Mouse (Mus musculus) lung, postnatal 0 days (tissue): ENCODE results near the gene Dph7.
A peak's percentile ranks its signal among the peaks of the same experiment; 100 is the strongest.

Experiments
- CTCF ChIP-seq: IDR thresholded peaks from 2 replicates; pipeline ENCODE4 v1.5.1; 2016; ENCODE audit warnings: antibody characterized with exemption, mild to moderate bottlenecking
- EP300 ChIP-seq: IDR thresholded peaks from 2 replicates; pipeline ENCODE4 v1.6.1; 2016; ENCODE audit warnings: antibody characterized with exemption, mild to moderate bottlenecking, control low read depth

DNA sequence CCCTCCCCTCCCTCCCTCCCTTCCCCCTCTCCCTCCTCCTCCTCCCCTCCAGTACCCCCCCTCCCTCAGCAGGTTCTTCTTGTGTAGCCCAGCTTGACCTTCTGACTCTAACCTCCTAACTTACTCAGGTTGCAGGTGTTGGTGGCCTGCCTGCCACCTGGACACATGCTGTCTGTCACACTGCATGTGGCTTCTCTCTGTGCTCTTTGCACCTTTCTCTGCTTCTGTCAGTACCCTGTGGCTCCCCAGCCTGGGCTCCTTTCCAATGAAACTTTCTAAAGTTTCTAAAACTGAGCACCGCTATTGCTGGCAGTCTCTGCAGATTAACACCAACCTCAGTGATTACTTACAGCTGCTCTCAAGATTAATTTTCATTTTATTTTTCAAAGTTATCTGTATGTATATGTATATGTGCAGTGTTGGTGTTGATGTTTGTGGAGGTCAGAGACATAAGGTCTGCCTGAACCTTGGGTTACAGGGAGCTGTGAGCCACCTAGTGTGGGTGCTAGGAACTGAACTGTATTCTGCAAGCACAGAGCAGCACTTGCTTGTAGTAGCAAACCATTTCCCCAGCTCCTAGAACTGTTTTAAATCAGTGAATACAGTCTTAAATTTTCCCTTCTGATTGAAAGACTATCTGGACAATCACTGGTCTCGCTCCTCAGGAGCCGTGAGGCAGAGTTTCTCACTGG lies 38.5 kb downstream of the Dph7 start:
- TF ChIP-seq CTCF (peak; percentile 71), EP300 (no peak)
